Mouse (Mus musculus): Measurements from ENCODE around the gene Vav1.

The Vav1 gene

GRCm38 (mm10) chr17:57278943-57279590 lies at the start of gene Vav1:
Gene Vav1, plus strand, starts transcription at chr17:57279100.
- POLR2A ChIA-PET = interaction anchor here in 2 of 4 experiments (0.6 to 0.9 kb wide), 5 partner anchors 15 to 282 kb away, joined by 3 to 4 read pairs (median 3); partner anchors contain the start of genes Alkbh7 (in 1 of the 2) and Khsrp (in 1 of the 2)
- CTCF ChIA-PET = interaction anchor here in 3 of 4 experiments (0.5 to 1.2 kb wide), 8 partner anchors 13 to 551 kb away, joined by 3 to 5 read pairs (median 3); no protein-coding TSS in a partner anchor

GRCm38 (mm10) chr17:57229851-57230727 lies 48.8 kb upstream of the Vav1 start:
- CTCF ChIA-PET = interaction anchor here (0.5 to 0.8 kb wide), 4 partner anchors 11 to 105 kb away, joined by 3 to 6 read pairs (median 4); no protein-coding TSS in a partner anchor

GRCm38 (mm10) chr17:57230728-57231125 lies 48.2 kb upstream of the Vav1 start:
- ChIA-PET POLR2A (interaction anchor here in 1 of 4 experiments (1.0 kb wide), 1 partner anchor 233 kb away, joined by 4 read pairs; the partner anchor contains the start of gene Alkbh7), CTCF (no interaction called here)

More at GRCm38 (mm10) chr17:57229851-57230727, 48.8 kb upstream of the Vav1 start:
- POLR2A ChIA-PET = interaction anchor here in 3 of 4 experiments (0.5 to 1.0 kb wide), 4 partner anchors 17 to 233 kb away, joined by 3 to 8 read pairs (median 4); partner anchors contain the start of gene Alkbh7 (in 1 of the 3)

DNA sequence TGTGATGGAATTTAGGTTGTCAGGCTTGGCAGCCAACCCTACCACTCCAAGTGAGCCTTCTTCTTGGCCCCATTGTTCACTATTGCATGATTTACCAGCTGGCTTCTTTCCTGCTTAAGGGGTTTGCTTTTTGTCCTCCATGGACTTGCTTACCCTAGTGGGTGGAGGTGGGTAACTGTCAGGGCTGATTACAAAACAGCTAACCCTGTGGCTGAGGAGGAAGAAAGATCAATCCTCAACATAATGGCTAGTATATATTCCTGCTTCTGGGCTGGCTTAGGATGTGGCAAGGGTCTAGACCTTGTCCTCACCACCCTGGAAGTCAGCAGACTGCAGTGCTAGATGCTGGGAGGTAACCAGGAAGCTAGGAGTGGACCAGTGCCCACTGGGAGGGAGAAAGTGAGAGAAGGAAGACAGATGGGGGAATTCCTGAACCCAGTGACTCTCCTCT lies 47.6 kb upstream of the Vav1 start:
- ChIA-PET POLR2A (no interaction called here), CTCF (no interaction called here)

DNA sequence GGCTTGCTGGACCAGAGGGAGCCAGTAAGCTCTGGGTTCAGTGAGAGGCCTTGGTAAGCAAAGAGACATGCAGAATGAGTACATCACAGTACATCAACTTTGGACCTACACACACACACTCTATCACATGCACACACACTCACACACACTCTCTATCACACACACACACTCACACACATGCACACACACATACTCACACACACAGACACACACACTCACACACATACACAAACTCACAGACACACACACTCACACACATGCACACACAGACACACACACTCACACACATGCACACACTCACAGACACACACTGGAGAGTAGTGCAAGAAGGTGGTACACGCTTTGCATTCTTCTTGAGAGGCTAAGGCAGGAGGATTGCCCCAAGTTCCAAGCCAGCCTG lies 46.7 kb upstream of the Vav1 start:
- ChIA-PET POLR2A (interaction anchor here in 1 of 4 experiments (0.5 kb wide), 1 partner anchor 30 kb away, joined by 5 read pairs; no protein-coding TSS in a partner anchor), CTCF (interaction anchor here in 2 of 4 experiments (0.7 to 2.2 kb wide), 3 partner anchors 13 to 102 kb away, joined by 3 to 8 read pairs (median 3); no protein-coding TSS in a partner anchor)

GRCm38 (mm10) chr17:57233038-57233437 lies 45.9 kb upstream of the Vav1 start:
- POLR2A ChIA-PET = interaction anchor here in 1 of 4 experiments (0.7 to 1.0 kb wide), 3 partner anchors 9 to 202 kb away, joined by 3 to 5 read pairs (median 4); partner anchors contain the start of gene Khsrp
- CTCF ChIA-PET = interaction anchor here in 3 of 4 experiments (0.7 to 2.2 kb wide), 5 partner anchors 14 to 102 kb away, joined by 3 to 9 read pairs (median 3); no protein-coding TSS in a partner anchor

DNA sequence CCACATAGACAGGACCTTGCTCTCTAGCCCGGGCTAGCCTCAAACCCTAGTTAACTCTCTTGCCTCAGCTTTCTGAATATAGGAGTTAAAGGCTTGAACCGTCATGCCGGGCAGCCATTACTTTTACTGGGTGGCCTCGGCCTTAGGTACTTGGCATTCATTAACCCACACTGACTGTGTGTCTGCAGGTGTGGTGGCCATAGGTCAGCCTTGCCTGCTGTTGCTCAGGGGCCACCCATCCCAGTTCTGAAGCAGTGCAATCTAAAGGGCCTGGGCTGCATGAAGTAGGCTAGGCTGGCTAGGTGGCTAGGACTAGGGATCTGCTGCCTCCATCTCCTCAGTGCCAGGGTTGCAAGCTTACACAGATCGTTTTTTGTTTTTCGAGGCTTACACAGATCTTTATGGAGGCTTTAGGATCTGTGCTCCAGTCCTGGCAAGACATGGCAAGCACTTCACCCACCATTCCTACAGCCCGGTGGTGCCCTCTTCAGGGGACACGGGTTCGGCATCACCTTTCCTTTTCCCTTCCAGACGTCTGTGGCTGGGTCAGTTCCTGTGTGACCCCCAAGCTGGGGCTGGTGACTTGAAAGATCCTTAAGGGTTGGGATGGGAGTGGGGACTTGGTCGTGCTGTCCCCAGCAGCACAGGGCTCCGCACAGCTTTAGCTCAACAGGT lies 44.5 kb upstream of the Vav1 start:
- POLR2A ChIA-PET = interaction anchor here in 3 of 4 experiments (0.5 to 1.2 kb wide), 4 partner anchors 15 to 780 kb away, joined by 3 to 5 read pairs (median 3); partner anchors contain the start of gene Tnfsf9 (in 1 of the 3)
- CTCF ChIA-PET = interaction anchor here (1.2 to 2.2 kb wide), 5 partner anchors 14 to 101 kb away, joined by 3 to 8 read pairs (median 3); partner anchors contain the start of gene Gpr108 (in 2 of the 4)

GRCm38 (mm10) chr17:57235803-57236202 lies 43.1 kb upstream of the Vav1 start:
- POLR2A ChIA-PET = interaction anchor here in 3 of 4 experiments (0.6 to 1.0 kb wide), 3 partner anchors 21 to 1877 kb away, joined by 3 read pairs; no protein-coding TSS in a partner anchor
- CTCF ChIA-PET = interaction anchor here in 3 of 4 experiments (0.6 to 1.5 kb wide), 5 partner anchors 12 to 424 kb away, joined by 3 to 8 read pairs (median 3); partner anchors contain the start of gene Gpr108 (in 1 of the 3)

GRCm38 (mm10) chr17:57237181-57237580 lies 41.7 kb upstream of the Vav1 start:
- ChIA-PET POLR2A (no interaction called here), CTCF (no interaction called here)

DNA sequence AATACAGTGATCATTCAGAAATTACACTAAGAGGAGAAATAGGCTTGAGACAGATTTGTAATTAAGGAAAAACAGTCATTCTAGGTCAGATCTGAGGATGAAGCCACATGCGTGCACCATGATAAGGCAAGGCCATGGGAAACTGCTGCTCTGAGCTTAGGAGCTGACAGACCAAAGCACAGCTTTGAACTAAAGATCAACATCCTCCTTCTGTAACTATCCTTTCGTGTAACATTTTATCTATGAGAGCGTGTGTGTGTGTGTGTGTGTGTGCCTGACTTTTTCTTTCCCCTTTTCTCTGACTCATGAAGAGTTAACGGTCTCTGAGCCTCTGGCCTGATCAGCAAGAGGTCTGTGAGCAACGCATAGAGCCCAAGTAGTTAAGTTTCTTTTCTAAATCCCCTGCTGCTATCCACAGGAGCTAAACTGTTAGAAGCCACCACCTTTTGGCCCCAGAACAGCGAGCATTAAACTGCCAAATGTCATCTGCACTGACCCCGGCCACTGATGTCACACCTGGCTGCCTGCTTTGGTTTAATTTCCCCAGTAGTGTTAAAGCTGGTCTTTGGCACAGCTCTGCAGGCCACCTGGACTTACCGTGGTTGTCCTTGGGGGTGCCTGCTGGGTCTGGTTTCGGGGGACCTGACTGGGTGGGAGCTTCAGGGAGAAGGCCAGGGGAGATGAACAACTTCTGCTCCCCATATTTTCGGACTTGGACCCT lies 35.1 kb upstream of the Vav1 start:
- POLR2A ChIA-PET = interaction anchor here in 2 of 4 experiments (0.7 to 0.9 kb wide), 2 partner anchors 21 to 233 kb away, joined by 3 read pairs; partner anchors contain the start of genes Gm17949 (in 1 of the 2) and Gtf2f1 (in 1 of the 2)
- CTCF ChIA-PET = no interaction called here

DNA sequence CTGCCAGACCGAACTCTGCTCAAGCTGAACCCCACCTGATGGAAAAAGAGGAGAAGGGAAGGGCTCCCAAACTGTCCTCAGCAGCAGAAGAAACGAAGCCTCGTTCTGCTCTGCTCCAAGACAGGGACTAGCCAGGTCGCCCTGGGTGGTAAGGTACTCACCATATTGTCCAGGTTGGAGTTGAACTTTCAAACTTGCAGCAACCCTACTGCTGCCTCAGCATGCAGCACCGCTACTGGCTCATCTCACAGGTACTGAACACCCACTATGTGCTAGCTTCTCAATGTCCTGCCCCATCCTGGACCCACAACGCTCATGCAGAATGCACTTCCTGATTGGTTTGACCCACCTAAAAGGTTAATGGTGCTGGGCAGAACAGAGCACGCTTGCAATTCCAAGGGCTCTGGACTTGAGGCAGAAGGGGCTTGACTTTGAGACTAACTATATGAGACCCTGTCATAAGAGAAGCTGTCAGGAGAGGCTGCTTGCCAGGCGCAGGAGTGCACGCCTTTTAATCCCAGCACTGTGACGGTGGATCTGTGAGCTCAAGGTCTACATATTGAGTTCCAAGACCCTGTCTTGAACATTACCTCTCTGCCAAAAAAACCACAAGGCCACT lies 33.5 kb upstream of the Vav1 start:
- CTCF ChIA-PET = no interaction called here
- POLR2A ChIA-PET = interaction anchor here in 1 of 4 experiments (0.7 kb wide), 1 partner anchor 17 kb away, joined by 4 read pairs; no protein-coding TSS in a partner anchor

DNA sequence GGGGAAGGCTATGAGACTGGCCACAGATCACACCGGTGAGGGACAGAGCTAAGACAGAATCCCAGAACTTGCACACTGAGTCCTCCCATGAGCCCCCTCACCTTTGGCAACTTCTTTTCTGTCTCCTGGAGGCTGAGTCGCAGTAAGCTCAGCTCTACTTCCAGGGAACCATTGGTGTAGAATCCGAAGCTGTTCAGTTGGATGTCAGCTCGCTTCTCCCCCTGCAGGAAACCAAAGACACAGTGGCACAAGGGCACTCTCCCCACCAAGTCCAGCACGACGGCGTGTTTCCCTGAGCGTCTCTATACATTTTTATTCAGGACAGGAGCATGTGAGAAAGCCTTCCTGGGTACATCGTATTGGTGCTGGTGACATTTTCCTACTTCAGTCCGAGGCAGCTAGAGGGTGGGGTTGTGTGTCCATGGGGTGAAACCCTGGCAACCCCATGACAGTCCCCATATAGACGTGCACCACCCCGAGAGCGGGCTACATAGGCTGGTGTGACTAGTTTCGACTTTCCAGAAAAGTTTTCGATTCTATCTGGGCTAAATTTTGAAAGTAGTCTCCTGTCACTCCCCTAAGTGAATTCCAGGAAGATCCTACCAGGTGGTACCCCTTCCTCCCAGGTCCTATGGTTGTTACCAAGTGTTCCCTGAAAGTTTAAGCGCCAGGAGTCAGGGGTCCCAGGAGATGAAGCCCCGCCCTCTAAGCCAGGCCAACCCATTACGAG lies 32.1 kb upstream of the Vav1 start:
- ChIA-PET POLR2A (interaction anchor here in 2 of 4 experiments (0.7 to 3.3 kb wide), 7 partner anchors 15 to 235 kb away, joined by 3 to 30 read pairs (median 3); partner anchors contain the start of genes Gm17949 (in 1 of the 2), Gtf2f1 (in 1 of the 2) and Khsrp (in 1 of the 2)), CTCF (interaction anchor here in 3 of 4 experiments (0.5 to 2.9 kb wide), 9 partner anchors 29 to 150 kb away, joined by 3 to 41 read pairs (median 7); no protein-coding TSS in a partner anchor)

DNA sequence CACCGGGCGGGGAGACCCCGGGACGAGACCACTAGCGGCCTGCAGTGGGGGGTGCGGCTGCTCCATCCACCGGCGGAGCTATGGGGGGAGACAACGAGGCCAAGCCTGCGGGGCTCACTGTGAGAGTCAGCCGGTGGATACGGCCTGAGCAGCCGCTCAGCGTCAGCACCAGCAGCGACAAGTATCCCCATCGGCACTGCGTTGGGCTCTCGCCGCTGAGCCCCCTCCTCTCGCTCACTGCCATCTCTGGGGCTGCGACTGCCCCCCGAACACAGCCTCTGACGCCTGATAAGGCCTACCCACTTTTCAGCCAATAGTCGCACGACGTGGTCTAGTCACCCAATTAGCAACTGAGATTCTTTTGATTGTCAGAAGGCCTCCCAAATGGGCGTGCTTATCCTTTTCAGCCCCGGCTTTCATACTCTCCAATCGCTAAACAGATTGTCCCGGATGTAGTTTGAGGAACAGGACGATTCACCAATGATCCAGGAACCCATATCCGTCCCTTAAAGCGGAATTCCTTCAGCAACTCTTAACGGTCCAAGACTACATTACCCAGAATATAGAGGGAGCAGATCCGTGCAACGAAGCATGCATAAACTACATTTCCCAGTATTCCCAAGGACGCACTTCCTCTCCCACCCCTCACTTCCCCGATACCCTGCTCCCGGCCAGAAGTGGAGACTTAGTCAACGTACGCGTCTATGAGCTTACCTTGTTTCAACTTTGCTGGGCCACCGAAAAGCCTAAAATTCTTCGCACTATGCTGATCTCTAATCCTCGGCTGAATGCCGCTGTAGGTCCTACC lies 31.3 kb upstream of the Vav1 start:
- POLR2A ChIA-PET = interaction anchor here (0.6 to 3.9 kb wide), 40 partner anchors 11 to 1357 kb away, joined by 3 to 30 read pairs (median 3); partner anchors contain the start of genes Alkbh7 (in 2 of the 4), Gm17949 (in 2 of the 4), Gtf2f1 (in 2 of the 4) and Khsrp (in 2 of the 4)

GRCm38 (mm10) chr17:57248201-57248699 lies 30.6 kb upstream of the Vav1 start, which contains the start of gene Gpr108:
Gene Gpr108, minus strand, starts transcription at chr17:57248446.
- CTCF ChIA-PET = interaction anchor here (0.6 to 2.9 kb wide), 34 partner anchors 13 to 420 kb away, joined by 3 to 41 read pairs (median 5); partner anchors contain the start of genes Khsrp (in 2 of the 4) and Alkbh7 (in 1 of the 4)
- POLR2A ChIA-PET = interaction anchor here (0.6 to 3.9 kb wide), 41 partner anchors 11 to 1358 kb away, joined by 3 to 30 read pairs (median 3); partner anchors contain the start of genes Alkbh7 (in 2 of the 4), Gm17949 (in 2 of the 4), Gtf2f1 (in 2 of the 4) and Khsrp (in 2 of the 4)

More for the DNA sequence above, 31.3 kb upstream of the Vav1 start:
- CTCF ChIA-PET = interaction anchor here (0.5 to 2.9 kb wide), 33 partner anchors 12 to 420 kb away, joined by 3 to 41 read pairs (median 5); partner anchors contain the start of genes Khsrp (in 2 of the 4) and Alkbh7 (in 1 of the 4)

Data from embryonic stem cell, embryonic (primary cell).